Mouse (Mus musculus): ENCODE results near the gene Cr2. TPM values are rescaled to one million over a fixed set of nuclear protein-coding genes. Genes with fewer than 3 reads are reported as not detected.
"Not testable (repeated sequence)": the region's sequence is repeated elsewhere in the genome, so short reads cannot be mapped to it uniquely, and the experiment has no call there.

Cr2 gene
- polyA plus RNA-seq (2012; ENCODE audit: insufficient read depth, low replicate concordance) = not detected in 2 replicates

GRCm38 (mm10) chr1:195175980-195176931, at the start of gene Cr2:
Cr2 (minus strand) TSS chr1:195176716.
- H3K36me3 ChIP-seq (replicated peaks; ENCODE audit: low read length) = no peaks in the 10 kb centered on the region
- H3K4me3 ChIP-seq (replicated peaks) = peak within 1 kb of the TSS; percentile 88
- peaks cover 7% of the 10 kb centered on the region for H3K4me1 ChIP-seq
- H3K27me3 ChIP-seq (replicated peaks) = peaks cover 4% of the 10 kb centered on the region
- no peak for TF ChIP-seq GATA1 (IDR thresholded peaks at IDR 0.05; ENCODE audit: borderline replicate concordance, low read length)
- no peak for TF ChIP-seq FLI1 (IDR thresholded peaks at IDR 0.05; ENCODE audit: low read length)
- no peaks in the 10 kb centered on the region for H3K9me3 ChIP-seq

- H3K4me1 ChIP-seq = no peaks in the 10 kb centered on the region
- no peaks in the 10 kb centered on the region for H3K9me3 ChIP-seq
- no peaks in the 10 kb centered on the region for H3K36me3 ChIP-seq (replicated peaks; ENCODE audit: low read length)
These were observed 45.3 kb upstream of the Cr2 start for GRCm38 (mm10) chr1:195221781-195222180.

GRCm38 (mm10) chr1:195212851-195213250, 36.3 kb upstream of the Cr2 start:
- not testable (repeated sequence) for H3K4me1 ChIP-seq; H3K36me3 ChIP-seq (replicated peaks; ENCODE audit: low read length); H3K4me3 ChIP-seq (replicated peaks); H3K27me3 ChIP-seq (replicated peaks); H3K9me3 ChIP-seq

More at GRCm38 (mm10) chr1:195221781-195222180, 45.3 kb upstream of the Cr2 start:
- H3K4me3 ChIP-seq (replicated peaks) = no peak overlapping the region
- TF ChIP-seq FLI1 (IDR thresholded peaks at IDR 0.05; ENCODE audit: low read length) (no peak), GATA1 (IDR thresholded peaks at IDR 0.05; ENCODE audit: borderline replicate concordance, low read length) (no peak)
- no peaks in the 10 kb centered on the region for H3K27me3 ChIP-seq (replicated peaks)

- H3K27me3 ChIP-seq (replicated peaks) = no peaks in the 10 kb centered on the region
- no peaks in the 10 kb centered on the region for H3K9me3 ChIP-seq
- H3K4me3 ChIP-seq (replicated peaks) = no peak overlapping the region
- no peaks in the 10 kb centered on the region for H3K4me1 ChIP-seq
- no peaks in the 10 kb centered on the region for H3K36me3 ChIP-seq (replicated peaks; ENCODE audit: low read length)
- TF ChIP-seq FLI1 (IDR thresholded peaks at IDR 0.05; ENCODE audit: low read length) = no peak
- TF ChIP-seq GATA1 (IDR thresholded peaks at IDR 0.05; ENCODE audit: borderline replicate concordance, low read length) = no peak
These were observed 8.2 kb upstream of the Cr2 start for GRCm38 (mm10) chr1:195184746-195185145.

- H3K4me1 ChIP-seq = no peaks in the 10 kb centered on the region
- H3K27me3 ChIP-seq (replicated peaks) = no peaks in the 10 kb centered on the region
- TF ChIP-seq FLI1 (IDR thresholded peaks at IDR 0.05; ENCODE audit: low read length) (no peak), GATA1 (IDR thresholded peaks at IDR 0.05; ENCODE audit: borderline replicate concordance, low read length) (no peak)
These were observed 11.3 kb downstream of the Cr2 start for GRCm38 (mm10) chr1:195164996-195165755.

GRCm38 (mm10) chr1:195132070-195132469, 44.4 kb downstream of the Cr2 start:
- Histone ChIP-seq H3K9me3 (no peaks in the 10 kb centered on the region), H3K27me3 (replicated peaks) (no peaks in the 10 kb centered on the region), H3K4me3 (replicated peaks) (peak overlapping the region; percentile 94), H3K36me3 (replicated peaks; ENCODE audit: low read length) (peaks cover 44% of the 10 kb centered on the region), H3K4me1 (peaks cover 16% of the 10 kb centered on the region)
- TF ChIP-seq FLI1 (IDR thresholded peaks at IDR 0.05; ENCODE audit: low read length) = no peak
- no peak for TF ChIP-seq GATA1 (IDR thresholded peaks at IDR 0.05; ENCODE audit: borderline replicate concordance, low read length)

More at GRCm38 (mm10) chr1:195164996-195165755, 11.3 kb downstream of the Cr2 start:
- Histone ChIP-seq H3K9me3 (no peaks in the 10 kb centered on the region), H3K4me3 (replicated peaks) (no peak overlapping the region), H3K36me3 (replicated peaks; ENCODE audit: low read length) (no peaks in the 10 kb centered on the region)

GRCm38 (mm10) chr1:195131675-195132015, 44.9 kb downstream of the Cr2 start:
- peaks cover 48% of the 10 kb centered on the region for H3K36me3 ChIP-seq (replicated peaks; ENCODE audit: low read length)
- H3K4me1 ChIP-seq = peaks cover 16% of the 10 kb centered on the region
- no peaks in the 10 kb centered on the region for H3K9me3 ChIP-seq
- H3K27me3 ChIP-seq (replicated peaks) = no peaks in the 10 kb centered on the region
- H3K4me3 ChIP-seq (replicated peaks) = peak overlapping the region; percentile 94
- no peak for TF ChIP-seq FLI1 (IDR thresholded peaks at IDR 0.05; ENCODE audit: low read length)
- no peak for TF ChIP-seq GATA1 (IDR thresholded peaks at IDR 0.05; ENCODE audit: borderline replicate concordance, low read length)

- peak within 1 kb of the TSS; percentile 94 for H3K4me3 ChIP-seq (replicated peaks)
- peaks cover 16% of the 10 kb centered on the region for H3K4me1 ChIP-seq
- TF ChIP-seq GATA1 (IDR thresholded peaks at IDR 0.05; ENCODE audit: borderline replicate concordance, low read length) (no peak), FLI1 (IDR thresholded peaks at IDR 0.05; ENCODE audit: low read length) (no peak)
- H3K9me3 ChIP-seq = no peaks in the 10 kb centered on the region
- no peaks in the 10 kb centered on the region for H3K27me3 ChIP-seq (replicated peaks)
- peaks cover 50% of the 10 kb centered on the region for H3K36me3 ChIP-seq (replicated peaks; ENCODE audit: low read length)
These were observed 45.4 kb downstream of the Cr2 start, which contains the start of gene Cr1l for GRCm38 (mm10) chr1:195130953-195131674. Cr1l (minus strand) TSS chr1:195131586.

- Histone ChIP-seq H3K4me1 (peaks cover 16% of the 10 kb centered on the region), H3K27me3 (replicated peaks) (no peaks in the 10 kb centered on the region), H3K9me3 (no peaks in the 10 kb centered on the region), H3K36me3 (replicated peaks; ENCODE audit: low read length) (peaks cover 50% of the 10 kb centered on the region), H3K4me3 (replicated peaks) (peak overlapping the region; percentile 94)
- TF ChIP-seq GATA1 (IDR thresholded peaks at IDR 0.05; ENCODE audit: borderline replicate concordance, low read length) (no peak), FLI1 (IDR thresholded peaks at IDR 0.05; ENCODE audit: low read length) (no peak)
These were observed 46.0 kb downstream of the Cr2 start for GRCm38 (mm10) chr1:195130479-195130878.
